Mouse (Mus musculus) stomach, postnatal 0 days (tissue): Measurements from ENCODE around the gene Cnst.

ENCODE experiments used
- CTCF ChIP-seq: IDR thresholded peaks from 2 replicates; pipeline ENCODE4 v1.5.1; 2016; ENCODE audit warnings: antibody characterized with exemption, low read depth, mild to moderate bottlenecking, moderate library complexity
- EP300 ChIP-seq: optimal IDR thresholded peaks from 2 replicates; pipeline ENCODE3; 2016; ENCODE audit warnings: antibody characterized with exemption

- TF ChIP-seq EP300 (no peak), CTCF (no peak)
These were observed 98.0 kb downstream of the Cnst start for GRCm38 (mm10) chr1:179644151-179644550.
